Mouse (Mus musculus) ES-E14 (cell line): Measurements from ENCODE around the gene Degs2. TPM values are rescaled to one million over a fixed set of nuclear protein-coding genes. Genes with fewer than 3 reads are reported as not detected.
A peak's percentile ranks its signal among the peaks of the same experiment; 100 is the strongest.

Experiments used
- DNase-seq: peaks from one replicate; pipeline ENCODE4 v3.0.0-alpha.2; 2013; ENCODE audit warnings: low read depth, low spot score
- H3K27ac ChIP-seq: 2 replicates; pipeline ENCODE4 v1.5.1; 2012; ENCODE audit warnings: low read depth, mild to moderate bottlenecking, low read length, moderate library complexity, mixed read lengths; ENCODE audit not compliant: poor library complexity, insufficient read depth, severe bottlenecking
- H3K36me3 ChIP-seq: 2 replicates; pipeline ENCODE4 v1.6.1; 2012; ENCODE audit warnings: mild to moderate bottlenecking, low read length, moderate library complexity, mixed read lengths; ENCODE audit not compliant: control insufficient read depth, poor library complexity, insufficient read depth, severe bottlenecking
- H3K4me1 ChIP-seq, 2 experiments: fragments of 150-350 bp in 1 of 2; sonication (generic) in 1 of 2; 2 replicates each; pipeline ENCODE4 v1.6.1; 2012; ENCODE audit warnings: low read length in 2 of 2, mild to moderate bottlenecking in 1 of 2, mixed read lengths in 1 of 2; ENCODE audit not compliant: control insufficient read depth in 2 of 2, insufficient read depth in 2 of 2, poor library complexity in 1 of 2
- H3K4me3 ChIP-seq, 2 experiments: fragments of 150-350 bp in 1 of 2; sonication (generic) in 1 of 2; 2 replicates each; pipeline ENCODE4 v1.5.1; 2012; ENCODE audit warnings: low read length in 2 of 2, low read depth in 1 of 2, mild to moderate bottlenecking in 1 of 2, mixed read lengths in 1 of 2; ENCODE audit not compliant: insufficient read depth in 1 of 2, poor library complexity in 1 of 2, severe bottlenecking in 1 of 2
- H3K9ac ChIP-seq: 2 replicates; pipeline ENCODE4 v1.6.1; 2012; ENCODE audit warnings: low read depth, mild to moderate bottlenecking, low read length, mixed read lengths; ENCODE audit not compliant: poor library complexity, insufficient read depth, severe bottlenecking
- H3K9me3 ChIP-seq: fragments of 150-350 bp; sonication (generic); 2 replicates; pipeline ENCODE4 v1.6.1; 2012; ENCODE audit warnings: low read depth, mild to moderate bottlenecking, low read length; ENCODE audit not compliant: control insufficient read depth, insufficient read depth
- CHD2 ChIP-seq: IDR thresholded peaks from 2 replicates; pipeline ENCODE4 v1.6.1; 2014; ENCODE audit warnings: mild to moderate bottlenecking, low read depth, low read length, inconsistent platforms
- HCFC1 ChIP-seq: IDR thresholded peaks from 2 replicates; pipeline ENCODE4 v1.6.1; 2012; ENCODE audit warnings: low read length, inconsistent platforms, borderline replicate concordance; ENCODE audit not compliant: insufficient read depth
- MAFK ChIP-seq: IDR thresholded peaks from 2 replicates; pipeline ENCODE4 v1.6.1; 2014; ENCODE audit warnings: mild to moderate bottlenecking, low read depth, low read length, inconsistent platforms; ENCODE audit not compliant: insufficient read depth
- ZC3H11A ChIP-seq: IDR thresholded peaks from 2 replicates; pipeline ENCODE4 v1.6.1; 2012; ENCODE audit warnings: low read depth, mild to moderate bottlenecking, inconsistent platforms, low read length, borderline replicate concordance
- ZNF384 ChIP-seq: IDR thresholded peaks from 2 replicates; pipeline ENCODE4 v1.6.1; 2012; ENCODE audit warnings: low read depth, low read length, inconsistent platforms
- in situ Hi-C, 2 experiments: fragments of 600-800 bp; cut with MboI; formaldehyde crosslinking; loops; one replicate each; pipeline ENCODE4 v1.15.1; 2025; ENCODE audit warnings: low sequenced_read_pairs in 2 of 2, inconsistent platforms in 1 of 2; ENCODE audit not compliant: unreplicated experiment in 2 of 2
- total RNA-seq: library from RNA; depleted of rRNA; stranded (reverse); fragments of 300-350 nt; gene quantifications from 2 replicates; pipeline ENCODE4 v1.2.3, GENCODE M21; 2012

Gene Degs2
- total RNA-seq, 1 experiment = 0.49 TPM

- H3K36me3 ChIP-seq = no peaks in the 10 kb centered on the region
- H3K27ac ChIP-seq = no peak overlapping the region
- no peak for DNase-seq
- H3K9me3 ChIP-seq = no peaks in the 10 kb centered on the region
- TF ChIP-seq CHD2 = no peak
- no peak for TF ChIP-seq MAFK
- no peak for TF ChIP-seq ZC3H11A
- no peak for TF ChIP-seq ZNF384
- TF ChIP-seq HCFC1 = no peak
- no peak overlapping the region for H3K9ac ChIP-seq
- in situ Hi-C loops = no loop called here
- H3K4me3 ChIP-seq = no peak overlapping the region
- H3K4me1 ChIP-seq = peaks cover 0 to 4% of the 10 kb centered on the region in 2 experiments; a peak in 1 of 4 replicates
Measured at GRCm38 (mm10) chr12:108745990-108746389, 43.9 kb upstream of the Degs2 start.

GRCm38 (mm10) chr12:108742241-108742640 is 40.1 kb upstream of the Degs2 start:
- in situ Hi-C loops = no loop called here
- Histone ChIP-seq H3K4me3 (no peak overlapping the region), H3K27ac (no peak overlapping the region), H3K4me1 (peaks cover 0 to 10% of the 10 kb centered on the region in 2 experiments; a peak in 1 of 4 replicates), H3K9me3 (no peaks in the 10 kb centered on the region), H3K9ac (no peak overlapping the region), H3K36me3 (no peaks in the 10 kb centered on the region)
- DNase-seq = no peak
- no peak for TF ChIP-seq HCFC1
- TF ChIP-seq CHD2 = no peak
- no peak for TF ChIP-seq ZNF384
- TF ChIP-seq ZC3H11A = no peak
- TF ChIP-seq MAFK = no peak

- DNase-seq = no peak
- Histone ChIP-seq H3K9me3 (no peaks in the 10 kb centered on the region), H3K4me1 (peaks cover 0 to 10% of the 10 kb centered on the region in 2 experiments; a peak in 1 of 4 replicates), H3K4me3 (no peak overlapping the region), H3K9ac (no peak overlapping the region), H3K27ac (no peak overlapping the region), H3K36me3 (no peaks in the 10 kb centered on the region)
- in situ Hi-C loops = no loop called here
- no peak for TF ChIP-seq ZC3H11A
- no peak for TF ChIP-seq CHD2
- no peak for TF ChIP-seq ZNF384
- no peak for TF ChIP-seq MAFK
- TF ChIP-seq HCFC1 = no peak
Measured at GRCm38 (mm10) chr12:108741472-108741871, 39.4 kb upstream of the Degs2 start.

- Histone ChIP-seq H3K4me3 (no peak overlapping the region), H3K9me3 (no peaks in the 10 kb centered on the region), H3K36me3 (no peaks in the 10 kb centered on the region), H3K9ac (no peak overlapping the region), H3K4me1 (peaks cover 4 to 7% of the 10 kb centered on the region in 2 experiments; a peak in 2 of 4 replicates), H3K27ac (no peak overlapping the region)
- in situ Hi-C loops = no loop called here
- TF ChIP-seq HCFC1 (no peak), CHD2 (no peak), ZNF384 (no peak), MAFK (0 out of 2 replicates have a peak, but pooled peaks have one; percentile 58), ZC3H11A (no peak)
- DNase-seq = no peak
Measured at GRCm38 (mm10) chr12:108738745-108739144, 36.6 kb upstream of the Degs2 start.

- DNase-seq = no peak
- no peaks in the 10 kb centered on the region for H3K36me3 ChIP-seq
- no peak overlapping the region for H3K9ac ChIP-seq
- H3K27ac ChIP-seq = no peak overlapping the region
- in situ Hi-C loops = no loop called here
- TF ChIP-seq HCFC1 (no peak), CHD2 (no peak), ZC3H11A (no peak)
- no peaks in the 10 kb centered on the region for H3K9me3 ChIP-seq
- H3K4me1 ChIP-seq = peaks cover 4 to 7% of the 10 kb centered on the region in 2 experiments; a peak in 2 of 4 replicates
- H3K4me3 ChIP-seq = no peak overlapping the region
Measured at GRCm38 (mm10) chr12:108737838-108738237, 35.7 kb upstream of the Degs2 start.
